Mouse (Mus musculus): ENCODE results near the gene Stag1. TPM values are rescaled to one million over a fixed set of nuclear protein-coding genes. Genes with fewer than 3 reads are reported as not detected.
A peak's percentile ranks its signal among the peaks of the same experiment; 100 is the strongest.

Gene Stag1
- polyA plus RNA-seq, 1 experiment = 16.7 TPM

DNA sequence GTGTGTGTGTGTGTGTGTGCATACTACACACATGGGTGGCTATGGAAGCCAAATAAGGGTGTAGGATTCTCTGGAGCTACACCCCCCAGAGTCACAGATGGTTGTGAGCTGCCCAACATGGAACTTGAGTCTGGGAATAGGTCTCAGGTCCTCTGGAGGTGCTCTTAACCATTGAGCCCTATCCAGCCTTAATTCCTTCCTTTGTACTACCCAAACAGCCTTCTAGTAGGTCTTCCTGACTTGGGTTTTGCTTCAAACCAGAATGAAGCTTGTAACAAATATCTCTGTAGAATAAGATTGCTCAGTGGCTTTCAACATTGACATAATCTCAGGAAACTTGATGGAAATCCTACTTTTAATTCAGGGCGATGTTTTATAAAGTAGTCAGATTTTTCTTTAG is 7.9 kb downstream of the Stag1 start:
- DNase-seq (ENCODE audit: low spot score) = no peak

DNA sequence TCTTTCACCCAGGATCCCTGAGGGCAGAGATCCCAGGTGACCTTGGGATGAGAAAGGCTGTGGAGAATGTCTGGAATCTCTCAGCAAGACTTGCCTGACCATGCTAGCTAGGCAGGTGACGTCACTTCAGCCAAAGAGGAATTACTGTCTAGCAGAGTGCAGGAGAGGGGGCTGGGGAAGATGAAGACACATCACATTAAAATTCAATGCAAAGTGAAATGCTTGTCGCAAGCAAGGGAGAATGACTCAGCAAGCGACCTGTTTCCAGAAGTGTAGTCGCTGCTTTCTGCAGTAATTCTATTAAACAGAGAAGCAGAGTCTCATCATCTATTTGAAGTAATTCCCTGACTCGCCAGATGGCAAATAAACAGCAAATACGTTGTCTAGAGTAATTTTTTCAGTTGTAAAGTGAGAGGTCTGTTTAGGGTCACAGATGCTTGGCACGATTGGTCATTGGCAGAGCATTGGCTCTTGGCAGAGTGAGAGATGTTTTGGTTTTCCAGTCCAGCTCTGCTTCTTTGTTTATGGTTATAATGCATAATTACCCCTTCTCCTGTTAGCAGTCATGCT is 8.5 kb downstream of the Stag1 start:
- DNase-seq (ENCODE audit: low spot score) = no peak

DNA sequence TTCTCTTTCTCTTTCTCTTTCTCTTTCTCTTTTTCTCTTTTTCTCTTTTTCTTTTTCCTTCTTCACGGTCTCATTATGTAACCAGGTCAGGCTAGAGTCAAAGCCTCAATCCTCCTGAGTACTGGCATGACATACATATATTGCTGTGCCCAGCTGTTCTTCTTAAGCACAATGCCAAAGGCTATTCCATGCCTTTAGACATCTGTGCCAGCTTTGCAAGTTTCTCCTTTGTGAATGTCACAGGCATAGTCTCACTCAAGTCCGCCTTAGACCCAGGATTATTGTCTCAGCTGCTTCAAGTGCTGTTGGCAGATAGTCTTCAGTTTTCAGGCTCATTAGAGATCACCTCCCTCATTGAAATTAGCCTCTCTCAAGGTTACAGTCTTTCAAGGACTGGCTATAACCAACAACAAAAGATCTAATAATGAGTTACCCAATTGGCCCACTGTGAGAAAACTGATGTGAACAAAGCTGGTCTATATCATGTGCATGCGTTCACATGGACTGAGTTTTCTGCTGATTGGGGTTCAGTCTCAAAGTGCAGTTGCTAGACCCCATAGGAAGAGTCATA is 16.0 kb downstream of the Stag1 start:
- DNase-seq (ENCODE audit: low spot score) = no peak

DNA sequence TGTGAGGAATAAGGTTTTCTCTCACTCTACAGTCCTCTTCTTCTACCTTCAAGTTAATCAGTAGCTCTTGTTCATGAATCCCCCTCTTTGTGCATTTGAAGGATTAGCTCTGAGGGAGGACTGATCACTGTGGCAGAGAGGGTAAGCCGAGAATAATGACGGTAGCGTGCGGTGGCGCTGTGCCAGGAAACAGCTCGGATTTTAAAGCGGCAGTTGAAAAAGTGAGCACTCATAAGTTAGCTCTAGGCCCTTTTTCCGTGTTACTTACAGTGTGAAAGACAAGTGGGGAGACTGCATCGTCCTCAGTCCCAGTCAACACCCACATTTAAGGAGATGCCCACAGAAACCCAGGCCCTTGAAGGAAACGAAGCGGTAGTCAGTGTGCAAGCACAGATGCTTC is 19.3 kb downstream of the Stag1 start:
- DNase-seq (ENCODE audit: low spot score) = no peak

DNA sequence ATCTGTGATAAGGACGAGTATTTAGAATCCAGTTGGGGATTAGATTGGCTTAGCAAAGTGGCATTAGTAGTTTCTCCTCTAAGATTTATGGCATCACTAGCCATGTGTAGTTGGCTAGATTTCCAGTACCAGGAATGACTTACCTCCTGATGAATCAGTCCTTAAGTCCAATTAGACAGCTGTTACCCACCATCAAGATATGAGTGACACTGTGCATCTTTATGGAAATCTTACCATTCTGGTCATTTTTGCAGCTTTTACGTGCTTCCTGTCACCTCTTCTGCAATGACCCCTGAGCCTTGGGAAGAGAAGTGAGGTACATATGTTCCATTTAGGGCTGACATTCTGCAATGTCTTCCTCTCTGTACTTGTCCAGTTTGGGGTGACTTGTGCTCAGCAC is 28.7 kb downstream of the Stag1 start:
- no peak for DNase-seq (ENCODE audit: low spot score)

DNA sequence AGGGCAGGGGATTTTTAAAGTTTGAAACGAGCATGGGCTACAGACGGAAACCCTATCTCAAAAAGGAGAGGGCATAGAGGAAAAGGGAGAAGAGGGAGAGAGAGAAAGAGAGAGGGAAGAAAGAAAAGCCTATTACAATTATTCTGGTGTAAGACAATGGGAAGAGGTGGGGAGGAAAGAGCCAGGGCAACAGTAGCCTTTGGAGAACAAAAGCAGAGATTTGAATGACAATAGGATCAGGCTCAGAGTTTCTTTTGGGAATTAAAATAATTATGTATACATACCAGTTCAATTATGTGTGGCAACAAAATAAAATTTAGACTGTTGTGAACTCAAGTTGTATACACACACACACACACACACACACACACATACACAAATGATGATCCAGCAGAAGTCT is 43.2 kb downstream of the Stag1 start:
- no peak for DNase-seq (ENCODE audit: low spot score)

DNA sequence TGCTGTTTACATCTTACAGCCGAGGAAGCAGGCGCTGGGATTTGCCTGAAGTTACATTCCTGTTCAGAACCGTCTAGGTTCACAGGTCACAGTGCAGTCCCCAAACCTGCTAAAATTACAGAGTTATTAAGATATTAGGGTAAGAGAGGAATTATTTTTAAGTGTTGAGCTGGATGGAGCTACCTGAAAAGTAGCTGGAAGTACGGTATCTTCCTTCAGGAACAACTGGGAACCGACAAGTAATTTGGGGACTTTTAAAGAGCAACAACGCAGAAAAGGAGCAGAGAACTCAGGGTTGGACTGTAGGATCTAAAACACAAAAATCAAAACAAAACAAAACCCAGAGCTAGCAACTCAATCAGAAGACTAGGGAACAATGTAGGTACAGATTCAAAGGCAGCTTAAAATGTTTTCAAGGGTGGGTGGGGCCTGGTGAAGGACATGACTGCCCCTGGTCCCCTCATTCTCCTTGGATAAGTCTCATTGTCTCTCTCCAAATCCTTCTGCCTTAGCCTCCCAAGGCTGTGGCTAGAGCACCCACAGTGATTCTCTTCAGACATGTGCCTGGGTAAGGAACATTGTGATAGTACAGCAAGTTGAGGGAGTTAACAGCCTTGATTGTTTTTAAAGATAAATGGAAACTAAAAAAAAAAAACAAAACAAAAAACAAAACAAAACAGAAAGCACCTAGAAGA is 43.9 kb downstream of the Stag1 start:
- no peak for DNase-seq (ENCODE audit: low spot score)

DNA sequence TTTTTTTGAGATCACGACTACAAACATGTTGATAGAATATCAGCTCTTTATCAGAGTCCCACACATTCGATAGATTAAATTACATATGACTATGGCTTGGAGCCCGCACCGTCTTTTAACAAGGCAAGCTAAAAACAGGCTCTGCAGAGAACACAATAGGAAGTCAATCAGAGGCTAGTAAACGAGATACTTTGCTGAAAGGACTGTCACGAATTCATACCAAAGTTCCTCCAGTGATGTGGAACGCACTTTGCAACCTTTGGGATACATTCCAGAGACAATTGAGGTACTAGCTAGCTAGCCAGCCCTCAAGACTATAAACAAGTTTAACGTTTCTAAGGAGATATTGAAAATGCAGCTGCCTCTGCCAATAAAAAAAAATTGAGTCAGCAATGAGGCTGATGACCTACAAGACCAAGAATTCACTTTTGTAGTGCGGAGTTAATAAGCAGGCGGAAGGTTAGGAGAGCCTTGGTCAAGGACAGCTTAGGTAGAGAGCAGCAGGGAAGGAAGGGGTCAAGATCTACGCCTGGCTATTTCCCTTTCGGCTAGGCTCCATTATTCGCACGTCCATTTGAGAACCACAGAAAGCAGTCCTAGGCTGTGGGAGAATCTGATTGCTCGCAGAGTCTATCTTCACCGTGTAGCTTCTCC is 44.7 kb downstream of the Stag1 start:
- DNase-seq (ENCODE audit: low spot score) = no peak

DNA sequence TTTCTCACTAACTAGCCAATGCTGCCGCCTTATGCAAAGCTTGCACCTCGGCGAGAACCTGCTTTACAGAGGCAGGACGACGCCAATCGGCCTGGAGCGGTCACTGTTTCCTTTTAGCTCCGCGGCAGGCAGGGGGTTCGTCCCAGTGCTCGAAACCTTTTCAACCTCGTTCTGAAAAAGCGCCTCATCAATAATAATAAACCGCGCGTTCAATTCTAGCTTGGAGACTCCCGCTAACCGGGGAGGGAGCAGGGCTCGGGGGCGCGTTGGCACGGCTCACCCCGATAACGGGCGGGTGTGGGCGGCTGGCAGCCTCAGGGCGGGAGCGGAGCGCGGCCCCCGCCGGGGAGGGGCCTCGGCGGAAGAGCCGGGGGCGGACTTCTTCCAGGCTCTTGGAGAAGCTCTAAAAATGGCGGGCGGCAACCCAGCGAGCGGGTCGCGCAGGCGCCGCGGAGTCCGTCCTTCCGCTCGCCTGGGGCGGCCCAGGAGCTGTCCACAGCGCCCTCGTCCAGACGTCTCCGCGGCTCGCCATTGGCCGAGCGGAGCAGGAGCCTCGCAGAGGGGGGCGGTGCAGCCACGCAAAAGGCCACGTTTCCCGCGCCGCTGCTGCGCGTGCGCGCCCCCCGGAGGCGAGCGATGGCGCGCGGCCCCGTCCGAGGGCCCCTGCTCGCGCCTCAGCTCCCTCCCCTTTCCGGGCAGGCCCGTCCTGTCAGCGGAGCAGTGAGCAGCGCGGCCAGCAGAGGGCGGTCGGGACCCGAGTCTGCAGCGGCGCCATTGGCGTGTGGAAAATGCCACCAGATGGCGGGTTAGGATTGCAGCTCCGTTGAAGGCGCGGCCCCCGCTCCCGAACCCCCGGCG is 45.5 kb downstream of the Stag1 start:
- peak; percentile 100 for DNase-seq (ENCODE audit: low spot score)

DNA sequence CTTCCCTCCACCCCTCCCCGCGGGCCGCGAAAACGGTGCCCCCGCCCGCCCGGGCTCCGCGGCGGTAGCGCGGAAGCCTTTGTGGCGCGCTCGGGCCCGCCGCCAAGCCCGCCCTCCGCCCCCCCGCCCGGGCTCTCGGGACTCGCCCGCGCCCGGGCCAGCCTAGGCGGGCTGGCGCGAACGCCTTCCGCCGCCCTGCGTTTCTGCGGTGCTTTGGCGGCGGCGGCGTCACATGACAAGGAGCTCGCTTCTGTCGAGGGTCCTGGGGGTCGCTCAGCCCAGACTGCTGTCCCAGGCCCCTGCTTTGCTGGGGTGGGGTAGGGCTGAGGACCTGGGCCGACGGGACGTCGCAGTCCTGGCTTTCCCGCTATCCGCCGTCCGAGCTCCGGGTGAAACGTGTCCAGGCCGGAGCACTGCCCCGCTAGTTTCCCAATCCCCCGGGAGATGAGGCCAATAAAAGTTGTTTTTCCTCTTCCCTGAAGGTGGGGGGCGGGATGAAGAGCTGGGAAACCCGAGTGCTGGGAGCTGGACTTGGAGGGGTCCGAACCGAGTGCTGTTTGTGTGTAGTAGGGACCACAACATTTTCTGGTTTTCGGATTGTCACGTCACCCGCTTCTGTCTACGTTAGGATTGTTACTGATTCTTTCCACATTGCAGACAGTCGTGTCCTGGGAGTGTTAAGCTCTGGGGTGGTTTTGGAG is 46.6 kb downstream of the Stag1 start:
- peak; percentile 73 for DNase-seq (ENCODE audit: low spot score)

DNA sequence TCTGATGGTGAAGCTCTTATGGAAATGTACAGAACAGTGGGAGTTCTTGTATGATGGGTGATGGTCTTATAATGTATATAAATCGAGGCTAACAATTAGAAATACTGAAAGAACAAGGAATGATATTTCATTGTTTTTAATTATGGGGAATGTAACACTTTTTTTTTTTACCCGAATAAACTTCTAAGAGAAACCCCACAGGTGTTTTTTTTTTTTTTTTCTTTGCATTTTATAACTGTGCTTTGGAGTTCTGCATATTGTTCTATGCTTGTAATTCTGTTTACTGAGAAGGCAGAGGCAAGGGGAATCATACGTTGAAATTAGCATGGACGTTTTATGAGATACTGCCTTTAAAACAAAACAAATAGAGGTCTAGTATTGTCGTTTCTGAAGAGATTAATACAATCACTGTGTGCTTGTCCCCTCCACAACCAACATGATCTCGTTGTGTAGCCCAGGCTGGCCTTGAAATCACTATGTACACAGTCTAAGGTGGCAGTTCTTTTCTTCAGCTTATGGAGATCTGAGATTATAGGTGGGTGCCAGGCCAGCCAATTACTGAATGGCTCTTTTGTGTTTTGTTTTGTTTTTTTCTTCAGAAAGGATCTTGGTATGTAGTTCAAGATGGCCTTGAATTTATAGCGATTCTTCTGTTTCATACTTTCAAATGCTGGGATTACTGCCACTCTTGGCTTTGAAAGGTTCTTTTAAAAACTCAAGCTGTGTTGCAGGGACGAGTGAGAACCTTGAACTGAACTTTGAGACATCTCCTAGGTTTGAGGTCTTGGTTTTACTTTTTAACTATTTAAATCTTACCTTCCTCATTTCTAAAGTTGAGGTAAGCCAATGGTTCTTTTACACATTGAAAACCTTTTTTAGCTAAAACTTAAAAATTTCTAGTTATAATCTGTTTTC is 47.7 kb downstream of the Stag1 start:
- no peak for DNase-seq (ENCODE audit: low spot score)

DNA sequence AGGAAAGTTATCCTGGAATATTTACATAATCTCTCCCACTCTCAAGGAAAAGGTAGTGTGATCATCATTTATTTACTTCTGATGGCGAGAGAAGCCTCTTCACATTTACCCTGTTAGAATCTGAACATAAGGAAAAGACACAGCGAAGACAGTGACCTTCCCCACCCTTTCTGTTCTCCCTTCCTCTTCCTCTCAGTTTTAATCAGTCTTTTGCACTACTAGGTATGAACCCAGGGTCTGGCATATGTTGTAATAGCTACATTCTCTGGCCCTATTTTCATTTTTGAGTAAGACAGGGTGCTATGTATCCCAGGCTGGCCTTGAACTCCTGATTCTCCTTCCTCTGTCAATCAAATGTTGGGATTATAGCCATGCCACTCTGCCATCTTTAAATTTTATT is 48.7 kb downstream of the Stag1 start:
- no peak for DNase-seq (ENCODE audit: low spot score)

DNA sequence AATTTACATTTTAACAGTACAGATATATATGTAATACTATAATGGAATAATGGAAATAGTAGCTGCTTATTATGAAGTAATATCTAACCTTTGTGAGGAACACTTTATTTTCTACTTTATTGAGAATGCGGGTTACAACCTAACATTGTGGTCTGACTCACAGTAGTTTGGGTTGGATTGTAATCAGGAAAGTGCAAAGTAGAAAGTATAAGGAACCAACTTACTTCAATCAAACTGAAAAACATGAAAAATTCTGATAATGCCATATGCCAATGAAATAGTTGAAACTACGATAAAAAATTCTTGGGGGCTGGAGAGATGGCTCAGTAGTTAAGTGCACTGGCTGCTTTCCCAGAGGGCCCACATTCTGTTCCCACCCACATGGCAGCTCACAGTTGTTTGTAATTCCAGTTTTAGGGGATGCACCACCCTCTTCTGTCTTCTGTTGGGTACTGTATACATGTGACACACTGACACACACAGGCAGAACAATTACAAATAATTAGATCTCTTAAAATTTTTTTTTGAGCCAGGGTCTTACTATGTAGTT is 50.3 kb downstream of the Stag1 start:
- DNase-seq (ENCODE audit: low spot score) = no peak

DNA sequence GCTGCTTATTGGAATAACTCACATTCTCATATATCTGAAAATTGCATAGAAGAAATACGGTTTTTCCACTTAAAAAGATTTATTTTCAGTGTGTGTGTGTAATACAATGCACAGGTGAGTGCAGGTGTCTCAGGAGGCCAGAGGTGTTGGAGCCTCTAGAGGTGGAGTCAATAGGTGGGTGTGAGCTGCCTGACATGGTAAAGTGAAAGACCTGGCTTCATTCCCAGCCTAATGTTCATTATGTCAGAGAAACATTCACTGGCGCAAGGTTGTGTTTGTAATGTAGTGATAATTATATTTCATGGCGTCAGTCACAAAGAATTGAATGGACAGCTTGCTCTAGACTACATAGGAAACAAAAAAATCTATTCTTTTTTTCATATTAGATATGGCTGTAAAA is 56.5 kb downstream of the Stag1 start:
- no peak for DNase-seq (ENCODE audit: low spot score)

DNA sequence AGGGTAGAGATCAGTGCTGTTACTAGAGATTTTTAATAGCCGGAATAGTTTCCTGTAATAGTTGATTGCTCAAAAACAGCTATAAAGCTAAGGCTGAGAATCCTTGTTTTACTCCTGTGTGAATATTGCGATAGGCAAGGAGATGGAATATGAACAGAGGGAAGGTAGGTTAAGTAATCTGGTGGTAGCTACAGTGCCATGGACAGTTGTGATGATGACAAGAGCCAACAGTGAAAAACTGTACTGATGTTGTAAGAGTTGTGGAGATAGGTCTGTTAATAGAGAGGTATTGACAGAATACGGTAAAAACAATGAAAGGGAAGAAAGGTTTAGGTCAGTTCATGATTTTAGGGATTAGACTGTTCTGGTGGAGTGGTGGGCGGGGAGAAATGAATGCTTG is 58.5 kb downstream of the Stag1 start:
- DNase-seq (ENCODE audit: low spot score) = no peak

DNA sequence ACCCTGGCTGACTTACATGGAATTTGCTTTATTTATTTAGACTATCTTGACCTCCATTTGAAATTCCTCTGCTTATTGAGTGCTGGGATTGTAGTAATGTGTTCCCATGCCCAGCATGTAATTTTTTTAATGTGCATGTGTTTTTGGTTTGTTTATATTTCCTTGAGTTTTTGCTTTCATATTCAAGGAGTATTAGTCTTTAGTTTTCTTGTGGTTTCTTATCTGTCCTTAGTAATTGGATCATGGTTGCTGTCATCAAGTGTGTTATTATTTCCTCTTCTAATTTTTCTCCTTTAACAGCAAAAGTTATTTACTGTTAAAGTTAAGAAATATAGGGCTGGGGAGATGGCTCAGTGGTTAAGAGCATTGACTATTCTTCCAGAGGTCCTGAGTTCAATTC is 63.0 kb downstream of the Stag1 start:
- no peak for DNase-seq (ENCODE audit: low spot score)

DNA sequence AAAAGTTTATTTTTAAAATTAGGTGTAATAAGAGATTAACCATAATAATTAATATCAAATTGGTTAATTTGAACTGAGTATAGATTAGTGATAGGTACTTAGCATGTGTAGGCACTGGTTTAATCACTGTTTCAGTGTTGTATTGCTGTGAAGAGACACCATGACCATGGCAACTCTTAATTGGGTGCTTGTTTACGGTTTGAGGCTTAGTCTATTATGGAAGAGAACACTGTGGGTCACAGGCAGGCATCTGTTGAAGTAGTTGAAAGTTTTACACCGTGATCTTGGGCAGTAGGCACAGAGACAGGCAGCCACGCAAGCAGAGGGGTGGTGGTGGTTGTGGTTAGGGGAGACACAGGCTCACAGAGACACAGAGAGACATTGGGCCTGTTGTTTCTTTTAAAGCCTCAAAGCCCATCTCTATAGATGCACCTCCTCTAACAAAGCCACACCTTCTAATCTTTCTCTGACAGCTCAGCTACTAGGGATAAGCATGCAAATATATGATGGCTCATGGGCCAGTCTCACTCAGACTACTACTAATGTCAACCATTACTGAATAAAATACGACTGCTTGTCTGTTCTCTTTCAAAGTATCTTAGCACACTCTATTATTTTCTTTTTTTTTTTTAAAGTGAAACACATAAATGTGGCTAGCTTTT is 66.0 kb downstream of the Stag1 start:
- DNase-seq (ENCODE audit: low spot score) = no peak

DNA sequence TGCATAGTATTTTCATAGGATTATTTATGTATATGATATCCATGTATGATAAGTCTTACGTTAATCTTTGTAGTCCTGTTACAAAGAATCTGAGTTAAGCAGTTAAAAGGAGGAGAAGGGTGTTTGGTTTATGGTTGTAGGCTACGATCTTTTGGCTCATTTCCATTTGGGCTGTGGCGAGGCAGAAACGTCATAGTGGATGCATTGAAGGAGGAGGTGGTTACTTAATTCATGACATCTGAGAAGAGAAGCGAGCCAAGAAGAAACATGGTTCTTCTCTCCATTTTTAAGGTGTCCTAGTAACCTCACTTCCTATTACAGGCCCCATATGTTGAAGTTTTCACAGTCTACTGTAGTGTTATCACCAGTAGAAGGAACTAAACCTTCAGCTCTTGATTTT is 72.6 kb downstream of the Stag1 start:
- no peak for DNase-seq (ENCODE audit: low spot score)

DNA sequence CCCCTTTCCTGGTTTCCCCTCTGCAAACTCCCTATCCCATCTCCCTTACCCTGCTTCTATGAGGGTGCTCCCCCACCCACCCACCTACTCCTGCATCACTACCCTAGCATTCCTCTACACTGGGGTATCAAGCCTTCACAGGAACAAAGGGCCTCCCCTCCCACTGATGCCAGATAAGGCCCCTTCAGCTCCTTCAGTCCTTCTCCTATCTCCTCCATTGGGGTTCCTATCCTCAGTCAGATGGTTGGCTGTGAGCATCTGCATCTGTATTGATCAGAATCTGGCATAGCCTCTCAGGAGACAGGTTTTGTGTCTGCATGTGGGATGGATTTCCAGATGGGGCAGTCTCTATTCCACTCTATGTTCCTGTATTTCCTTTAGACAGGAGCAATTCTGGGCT is 81.4 kb downstream of the Stag1 start:
- no peak for DNase-seq (ENCODE audit: low spot score)

DNA sequence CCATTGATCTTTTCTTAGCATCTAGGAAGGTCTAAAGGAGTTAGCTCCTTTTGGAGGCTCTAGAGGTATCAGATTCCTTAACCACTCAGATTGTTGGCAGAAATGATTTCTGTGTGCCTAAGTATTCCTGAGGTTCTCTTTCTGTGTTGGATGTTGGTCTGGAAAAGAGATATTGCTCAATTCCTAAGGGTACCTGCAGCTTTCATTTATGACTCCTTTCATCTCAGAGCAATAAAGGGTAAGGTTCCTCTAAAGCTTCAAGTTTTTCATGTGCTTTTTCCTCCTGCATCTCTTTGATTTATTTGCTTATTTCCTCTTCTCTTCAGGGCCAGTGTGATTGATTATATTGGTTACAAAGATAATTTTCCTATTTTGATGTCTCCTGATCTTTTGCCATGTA is 84.7 kb downstream of the Stag1 start:
- DNase-seq (ENCODE audit: low spot score) = no peak
